Mouse (Mus musculus): ENCODE measurements at regions not wholly inside any gene's neighbourhood (a gene's known extent, or its start where the extent isn't known, plus 50 kb on each side); places are given as distances from the start of the nearest gene placed in this dataset.

- WGBS = 79% methylated on average over 4 of the region's 4 CpGs
- Histone ChIP-seq H3K4me3 (replicated peaks) (no peak overlapping the region), H3K4me1 (no peaks in the 10 kb centered on the region), H3K27me3 (replicated peaks) (no peaks in the 10 kb centered on the region), H3K36me3 (no peaks in the 10 kb centered on the region), H3K9me3 (replicated peaks) (no peaks in the 10 kb centered on the region), H3K9ac (replicated peaks) (no peak overlapping the region), H3K4me2 (no peak overlapping the region), H3K27ac (replicated peaks) (no peak overlapping the region)
- ATAC-seq (ENCODE audit: low FRiP score) = no peak
These were observed 174.1 kb upstream of the App start for GRCm38 (mm10) chr16:85347621-85348020.

GRCm38 (mm10) chr16:85336495-85337119 lies 163.0 kb upstream of the App start:
- 77% methylated on average over 4 of the region's 4 CpGs for WGBS
- no peak for ATAC-seq (ENCODE audit: low FRiP score)

GRCm38 (mm10) chr16:85333543-85333942 lies 160.0 kb upstream of the App start:
- no peak overlapping the region for H3K27ac ChIP-seq (replicated peaks)
- no peak overlapping the region for H3K9ac ChIP-seq (replicated peaks)
- H3K4me2 ChIP-seq = no peak overlapping the region
- H3K4me3 ChIP-seq (replicated peaks) = no peak overlapping the region
- WGBS = 82% methylated on average over 3 of the region's 3 CpGs
- H3K27me3 ChIP-seq (replicated peaks) = no peaks in the 10 kb centered on the region
- H3K36me3 ChIP-seq = no peaks in the 10 kb centered on the region
- H3K4me1 ChIP-seq = no peaks in the 10 kb centered on the region
- no peak for ATAC-seq (ENCODE audit: low FRiP score)
- H3K9me3 ChIP-seq (replicated peaks) = no peaks in the 10 kb centered on the region

More at GRCm38 (mm10) chr16:85336495-85337119, 163.0 kb upstream of the App start:
- H3K4me3 ChIP-seq (replicated peaks) = no peak overlapping the region
- H3K27ac ChIP-seq (replicated peaks) = no peak overlapping the region
- no peaks in the 10 kb centered on the region for H3K4me1 ChIP-seq
- H3K27me3 ChIP-seq (replicated peaks) = no peaks in the 10 kb centered on the region
- no peaks in the 10 kb centered on the region for H3K9me3 ChIP-seq (replicated peaks)
- no peak overlapping the region for H3K4me2 ChIP-seq
- H3K9ac ChIP-seq (replicated peaks) = no peak overlapping the region
- no peaks in the 10 kb centered on the region for H3K36me3 ChIP-seq

GRCm38 (mm10) chr16:85312018-85312417 lies 138.5 kb upstream of the App start:
- Histone ChIP-seq H3K27ac (replicated peaks) (no peak overlapping the region), H3K9ac (replicated peaks) (no peak overlapping the region), H3K36me3 (no peaks in the 10 kb centered on the region), H3K27me3 (replicated peaks) (no peaks in the 10 kb centered on the region), H3K9me3 (replicated peaks) (no peaks in the 10 kb centered on the region), H3K4me3 (replicated peaks) (no peak overlapping the region), H3K4me1 (peaks cover 7% of the 10 kb centered on the region; the same call in 1 of the 2 replicates), H3K4me2 (no peak overlapping the region)
- no peak for ATAC-seq (ENCODE audit: low FRiP score)
- 78% methylated on average over 8 of the region's 8 CpGs for WGBS

- ATAC-seq (ENCODE audit: low FRiP score) = no peak
- H3K36me3 ChIP-seq = no peaks in the 10 kb centered on the region
- H3K4me3 ChIP-seq (replicated peaks) = no peak overlapping the region
- H3K27ac ChIP-seq (replicated peaks) = no peak overlapping the region
- whole genome bisulfite sequencing = 38% methylated on average over 3 of the region's 3 CpGs
- H3K9ac ChIP-seq (replicated peaks) = no peak overlapping the region
- H3K9me3 ChIP-seq (replicated peaks) = no peaks in the 10 kb centered on the region
- H3K4me2 ChIP-seq = no peak overlapping the region
- H3K4me1 ChIP-seq = 0 out of 2 replicates have a peak, but pooled peaks cover 5% of the 10 kb centered on the region
- H3K27me3 ChIP-seq (replicated peaks) = no peaks in the 10 kb centered on the region
These were observed 135.9 kb upstream of the App start for GRCm38 (mm10) chr16:85309493-85309892.

- H3K27ac ChIP-seq (replicated peaks) = no peak overlapping the region
- ATAC-seq (ENCODE audit: low FRiP score) = no peak; the same call in 1 of the 2 replicates
- 35% methylated on average over 2 of the region's 2 CpGs for WGBS
These were observed 134.9 kb upstream of the App start for GRCm38 (mm10) chr16:85308429-85308828.

GRCm38 (mm10) chr16:85307940-85308339 lies 134.4 kb upstream of the App start:
- Histone ChIP-seq H3K27me3 (replicated peaks) (no peaks in the 10 kb centered on the region), H3K36me3 (no peaks in the 10 kb centered on the region), H3K9ac (replicated peaks) (no peak overlapping the region), H3K4me3 (replicated peaks) (no peak overlapping the region), H3K4me2 (no peak overlapping the region), H3K27ac (replicated peaks) (no peak overlapping the region), H3K4me1 (0 out of 2 replicates have a peak, but pooled peaks cover 5% of the 10 kb centered on the region), H3K9me3 (replicated peaks) (no peaks in the 10 kb centered on the region)
- WGBS = 12% methylated on average over 7 of the region's 7 CpGs
- peak; percentile 70 for ATAC-seq (ENCODE audit: low FRiP score)

More at GRCm38 (mm10) chr16:85308429-85308828, 134.9 kb upstream of the App start:
- H3K36me3 ChIP-seq = no peaks in the 10 kb centered on the region
- no peaks in the 10 kb centered on the region for H3K9me3 ChIP-seq (replicated peaks)
- no peak overlapping the region for H3K9ac ChIP-seq (replicated peaks)
- H3K4me2 ChIP-seq = no peak overlapping the region
- no peaks in the 10 kb centered on the region for H3K27me3 ChIP-seq (replicated peaks)
- H3K4me3 ChIP-seq (replicated peaks) = no peak overlapping the region
- 0 out of 2 replicates have a peak, but pooled peaks cover 5% of the 10 kb centered on the region for H3K4me1 ChIP-seq

- Histone ChIP-seq H3K4me2 (no peak overlapping the region), H3K4me3 (replicated peaks) (no peak overlapping the region), H3K27me3 (replicated peaks) (no peaks in the 10 kb centered on the region), H3K36me3 (no peaks in the 10 kb centered on the region), H3K9ac (replicated peaks) (no peak overlapping the region), H3K4me1 (no peaks in the 10 kb centered on the region; the same call in 1 of the 2 replicates), H3K9me3 (replicated peaks) (no peaks in the 10 kb centered on the region), H3K27ac (replicated peaks) (no peak overlapping the region)
- WGBS = 50% methylated on average over 13 of the region's 13 CpGs
- ATAC-seq (ENCODE audit: low FRiP score) = no peak
These were observed 126.7 kb upstream of the App start for GRCm38 (mm10) chr16:85300092-85300853.

GRCm38 (mm10) chr16:85298559-85298958 lies 125.0 kb upstream of the App start:
- WGBS = 81% methylated on average over 2 of the region's 2 CpGs
- Histone ChIP-seq H3K9me3 (replicated peaks) (no peaks in the 10 kb centered on the region), H3K4me2 (no peak overlapping the region), H3K27me3 (replicated peaks) (no peaks in the 10 kb centered on the region), H3K4me3 (replicated peaks) (no peak overlapping the region), H3K27ac (replicated peaks) (no peak overlapping the region), H3K9ac (replicated peaks) (no peak overlapping the region), H3K36me3 (no peaks in the 10 kb centered on the region), H3K4me1 (no peaks in the 10 kb centered on the region; the same call in 1 of the 2 replicates)
- ATAC-seq (ENCODE audit: low FRiP score) = no peak

- H3K4me1 ChIP-seq = no peaks in the 10 kb centered on the region
- H3K27ac ChIP-seq (replicated peaks) = no peak overlapping the region
- no peak overlapping the region for H3K4me3 ChIP-seq (replicated peaks)
- H3K4me2 ChIP-seq = no peak overlapping the region
- H3K36me3 ChIP-seq = no peaks in the 10 kb centered on the region
- no peak for ATAC-seq (ENCODE audit: low FRiP score)
- H3K27me3 ChIP-seq (replicated peaks) = no peaks in the 10 kb centered on the region
- 67% methylated on average over 9 of the region's 9 CpGs for WGBS
- no peaks in the 10 kb centered on the region for H3K9me3 ChIP-seq (replicated peaks)
- no peak overlapping the region for H3K9ac ChIP-seq (replicated peaks)
These were observed 117.7 kb upstream of the App start for GRCm38 (mm10) chr16:85290986-85291952.

GRCm38 (mm10) chr16:85277862-85278261 lies 104.3 kb upstream of the App start:
- H3K36me3 ChIP-seq = no peaks in the 10 kb centered on the region
- no peak overlapping the region for H3K4me3 ChIP-seq (replicated peaks)
- no peak for ATAC-seq (ENCODE audit: low FRiP score)
- H3K4me1 ChIP-seq = no peaks in the 10 kb centered on the region
- H3K4me2 ChIP-seq = no peak overlapping the region
- no peaks in the 10 kb centered on the region for H3K27me3 ChIP-seq (replicated peaks)
- no peak overlapping the region for H3K27ac ChIP-seq (replicated peaks)
- H3K9ac ChIP-seq (replicated peaks) = no peak overlapping the region
- 74% methylated on average over 1 of the region's 1 CpGs for WGBS
- H3K9me3 ChIP-seq (replicated peaks) = no peaks in the 10 kb centered on the region

Data from neural tube, embryonic 15.5 days (tissue).